Mouse (Mus musculus): ENCODE data around the gene Prokr1. TPM values are rescaled to one million over a fixed set of nuclear protein-coding genes. Genes with fewer than 3 reads are reported as not detected.

Prokr1 gene
- polyA plus RNA-seq, 1 experiment from 2014 or later, result 2.6 TPM

GRCm38 (mm10) chr6:87534855-87535575 is 55.5 kb downstream of the Prokr1 start:
- H3K36me3 ChIP-seq, result no peaks in the 10 kb centered on the region
- no peak overlapping the region for H3K4me2 ChIP-seq (replicated peaks)
- H3K9ac ChIP-seq, result no peak overlapping the region
- H3K27ac ChIP-seq, result no peak overlapping the region
- no peak overlapping the region for H3K4me3 ChIP-seq (replicated peaks)
- no peaks in the 10 kb centered on the region for H3K9me3 ChIP-seq
- H3K4me1 ChIP-seq (replicated peaks), result no peaks in the 10 kb centered on the region
- no peak for ATAC-seq
- H3K27me3 ChIP-seq (replicated peaks), result no peaks in the 10 kb centered on the region
- WGBS, result 76% methylated on average over 9 of the region's 9 CpGs

- Histone ChIP-seq H3K27me3 (replicated peaks) (no peaks in the 10 kb centered on the region), H3K36me3 (no peaks in the 10 kb centered on the region), H3K9ac (no peak within 1 kb of the TSS), H3K4me1 (replicated peaks) (no peaks in the 10 kb centered on the region), H3K4me2 (replicated peaks) (no peak within 1 kb of the TSS), H3K27ac (no peak within 1 kb of the TSS), H3K4me3 (replicated peaks) (no peak within 1 kb of the TSS), H3K9me3 (no peaks in the 10 kb centered on the region)
- no peak for ATAC-seq
- WGBS, result 46% methylated on average over 14 of the region's 14 CpGs
Measured at GRCm38 (mm10) chr6:87532953-87533710, 57.4 kb downstream of the Prokr1 start, which contains the start of gene Arhgap25. Arhgap25 (minus strand) TSS chr6:87533259.

- Histone ChIP-seq H3K4me3 (replicated peaks) (no peak overlapping the region), H3K36me3 (no peaks in the 10 kb centered on the region), H3K4me2 (replicated peaks) (no peak overlapping the region), H3K9ac (no peak overlapping the region), H3K27ac (no peak overlapping the region), H3K9me3 (no peaks in the 10 kb centered on the region), H3K27me3 (replicated peaks) (no peaks in the 10 kb centered on the region), H3K4me1 (replicated peaks) (no peaks in the 10 kb centered on the region)
- 76% methylated on average over 2 of the region's 2 CpGs for WGBS
- no peak for ATAC-seq
Measured at GRCm38 (mm10) chr6:87531456-87532015, 59.0 kb downstream of the Prokr1 start.

GRCm38 (mm10) chr6:87530386-87530785 is 60.2 kb downstream of the Prokr1 start:
- Histone ChIP-seq H3K36me3 (no peaks in the 10 kb centered on the region), H3K4me2 (replicated peaks) (no peak overlapping the region), H3K27ac (no peak overlapping the region), H3K4me3 (replicated peaks) (no peak overlapping the region), H3K4me1 (replicated peaks) (no peaks in the 10 kb centered on the region), H3K9me3 (no peaks in the 10 kb centered on the region), H3K9ac (no peak overlapping the region), H3K27me3 (replicated peaks) (no peaks in the 10 kb centered on the region)
- ATAC-seq, result no peak
- 78% methylated on average over 2 of the region's 2 CpGs for WGBS

Other genes starting within 250 kb of the Prokr1 start
- gene Gkn1, start 239.8 kb downstream of the Prokr1 start, polyA plus RNA-seq (2015; fragmentation: Nextera tagmentation; extraction: Ambion mirVana), result 0.21 and 0.41 TPM in 2 replicates
- 0.21 TPM in 1 of 2 replicates, not detected in the other for gene Gkn2, start 217.4 kb downstream of the Prokr1 start, polyA plus RNA-seq (2015; fragmentation: Nextera tagmentation; extraction: Ambion mirVana)
- gene Gkn3, start 201.8 kb downstream of the Prokr1 start, polyA plus RNA-seq (2015; fragmentation: Nextera tagmentation; extraction: Ambion mirVana), result 0.68 and 0.93 TPM in 2 replicates
- gene Bmp10, start 161.7 kb downstream of the Prokr1 start, polyA plus RNA-seq (2015; fragmentation: Nextera tagmentation; extraction: Ambion mirVana), result not detected in 2 replicates
- 3.4 TPM in 2 replicates for gene Arhgap25, start 57.5 kb downstream of the Prokr1 start, polyA plus RNA-seq (2015; fragmentation: Nextera tagmentation; extraction: Ambion mirVana)
- gene Aplf, start 81.5 kb upstream of the Prokr1 start, polyA plus RNA-seq (2015; fragmentation: Nextera tagmentation; extraction: Ambion mirVana), result 13.3 and 15.1 TPM in 2 replicates
- gene Efcc1, start 140.1 kb upstream of the Prokr1 start, polyA plus RNA-seq (2015; fragmentation: Nextera tagmentation; extraction: Ambion mirVana), result 0.90 and 1.0 TPM in 2 replicates
- 1.4 and 2.2 TPM in 2 replicates for gene Gp9, start 187.3 kb upstream of the Prokr1 start, polyA plus RNA-seq (2015; fragmentation: Nextera tagmentation; extraction: Ambion mirVana)
- 11.0 and 12.2 TPM in 2 replicates for gene Rab43, start 221.4 kb upstream of the Prokr1 start, polyA plus RNA-seq (2015; fragmentation: Nextera tagmentation; extraction: Ambion mirVana)
- 3.3 and 4.1 TPM in 2 replicates for gene Gm45140, start 245.1 kb upstream of the Prokr1 start, polyA plus RNA-seq (2015; fragmentation: Nextera tagmentation; extraction: Ambion mirVana)
- gene Isy1, start 248.1 kb upstream of the Prokr1 start, polyA plus RNA-seq (2015; fragmentation: Nextera tagmentation; extraction: Ambion mirVana), result 50.7 and 58.1 TPM in 2 replicates